Mouse (Mus musculus) E14TG2a.4 (cell line): ENCODE measurements around the gene Nckap5l.

ENCODE experiments used
- CTCF ChIP-seq: conservative IDR thresholded peaks from 2 replicates; pipeline ENCODE4 v1.5.1; 2014; ENCODE audit warnings: low read length
- NANOG ChIP-seq: IDR thresholded peaks from 2 replicates; pipeline ENCODE4 v1.6.1; 2014; ENCODE audit warnings: borderline replicate concordance, low read length, mixed read lengths
- POU5F1 ChIP-seq: IDR thresholded peaks from 2 replicates; pipeline ENCODE4 v1.6.1; 2014; ENCODE audit warnings: low read length, borderline replicate concordance

DNA sequence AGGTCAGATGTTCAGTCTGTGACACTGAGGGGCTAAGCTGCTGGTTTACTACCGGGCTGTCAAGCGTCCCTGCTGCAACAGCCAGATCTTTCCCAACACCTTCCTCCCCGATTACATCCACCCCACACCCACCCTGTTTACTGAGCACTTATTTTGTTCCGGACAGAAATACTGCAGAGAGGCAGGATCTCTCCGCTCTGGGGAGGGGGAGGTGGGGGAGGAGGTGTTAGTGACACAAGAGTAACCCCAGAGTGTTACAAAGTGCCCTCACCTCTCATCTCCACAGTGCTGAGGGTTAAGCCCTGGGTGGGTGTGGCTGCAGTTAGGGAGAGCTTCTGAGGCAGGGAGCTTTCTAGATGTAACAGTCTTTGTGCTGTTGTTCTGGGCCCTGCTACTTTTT is 42.8 kb upstream of the Nckap5l start:
- TF ChIP-seq CTCF (no peak), NANOG (no peak), POU5F1 (no peak)
